Mouse (Mus musculus) bone marrow, adult 2 months (tissue): ENCODE results near the gene Tmem52.

Source experiments
- CTCF ChIP-seq: fragments of 200-500 bp; IDR thresholded peaks from 2 replicates; pipeline ENCODE4 v1.5.1; 2011; ENCODE audit warnings: low read length, control low read depth; ENCODE audit not compliant: control insufficient read depth, insufficient read depth
- POLR2A ChIP-seq: fragments of 200-500 bp; IDR thresholded peaks from 2 replicates; pipeline ENCODE4 v1.6.1; 2011; ENCODE audit warnings: low read depth, mild to moderate bottlenecking, control low read depth, low read length, borderline replicate concordance; ENCODE audit not compliant: control insufficient read depth

GRCm38 (mm10) chr4:155420137-155420536, 48.8 kb upstream of the Tmem52 start:
- TF ChIP-seq CTCF (no peak), POLR2A (no peak)
